Mouse (Mus musculus) limb, embryonic 10.5 days (tissue): ENCODE data around the gene Wwox. TPM values are rescaled to one million over a fixed set of nuclear protein-coding genes. Genes with fewer than 3 reads are reported as not detected.

Source experiments
- DNase-seq: peaks from one replicate; pipeline ENCODE4 v3.0.0-alpha.2; 2017; ENCODE audit warnings: low spot score
- H3K27ac ChIP-seq: fragments of 300-500 bp; sonication (generic); 2 replicates; pipeline ENCODE4 v1.5.1; 2016; ENCODE audit warnings: mild to moderate bottlenecking
- H3K27me3 ChIP-seq: fragments of 300-500 bp; sonication (generic); 2 replicates; pipeline ENCODE4 v1.6.1; 2016; ENCODE audit warnings: low read depth, mild to moderate bottlenecking; ENCODE audit not compliant: poor library complexity, severe bottlenecking
- H3K36me3 ChIP-seq: fragments of 300-500 bp; sonication (generic); 2 replicates; pipeline ENCODE4 v1.6.1; 2016; ENCODE audit warnings: mild to moderate bottlenecking, moderate library complexity
- H3K4me1 ChIP-seq: fragments of 300-500 bp; sonication (generic); 2 replicates; pipeline ENCODE4 v1.6.1; 2016
- H3K4me3 ChIP-seq: fragments of 300-500 bp; sonication (generic); 2 replicates; pipeline ENCODE4 v1.5.1; 2016; ENCODE audit warnings: mild to moderate bottlenecking, moderate library complexity
- H3K9me3 ChIP-seq: fragments of 300-500 bp; sonication (generic); replicated peaks from 2 replicates; pipeline ENCODE4 v1.6.1; 2016; ENCODE audit warnings: mild to moderate bottlenecking
- WGBS: fragments of 180-500 bp; shearing (Covaris S2); methylation state at CpG from one replicate; pipeline ENCODE4 v1.1.7; 2016; 5-methylcytosine and 5-hydroxymethylcytosine counted together
- polyA plus RNA-seq: library from polyadenylated mRNA; unstranded; fragments of >200 nt; fragmentation: Nextera tagmentation; extraction: Ambion mirVana; gene quantifications from 2 replicates; pipeline ENCODE4 v1.2.1, GENCODE M21; 2016

Gene Wwox
- polyA plus RNA-seq, 1 experiment from 2014 or later, result 8.6 TPM

DNA sequence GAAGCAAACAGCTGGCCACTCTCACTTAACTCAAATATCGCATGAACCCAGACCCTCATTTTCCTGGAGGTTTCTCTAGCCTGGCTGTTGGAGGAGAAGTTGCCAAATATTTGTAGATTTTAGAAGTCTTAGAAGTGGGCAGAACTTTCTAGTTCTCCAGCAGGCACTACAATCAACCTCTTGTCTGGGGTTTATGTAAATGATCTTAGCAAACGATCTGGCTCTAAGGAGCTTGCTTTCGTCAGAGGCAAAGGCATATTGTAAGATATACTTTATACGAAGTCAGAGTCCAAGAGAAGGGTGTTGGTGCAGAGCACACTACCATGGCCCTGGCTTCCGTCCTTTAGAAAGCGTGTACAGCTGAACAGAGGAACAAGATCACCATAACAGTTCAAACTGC lies 770.6 kb downstream of the Wwox start:
- WGBS, result 76% methylated on average over 6 of the region's 6 CpGs

DNA sequence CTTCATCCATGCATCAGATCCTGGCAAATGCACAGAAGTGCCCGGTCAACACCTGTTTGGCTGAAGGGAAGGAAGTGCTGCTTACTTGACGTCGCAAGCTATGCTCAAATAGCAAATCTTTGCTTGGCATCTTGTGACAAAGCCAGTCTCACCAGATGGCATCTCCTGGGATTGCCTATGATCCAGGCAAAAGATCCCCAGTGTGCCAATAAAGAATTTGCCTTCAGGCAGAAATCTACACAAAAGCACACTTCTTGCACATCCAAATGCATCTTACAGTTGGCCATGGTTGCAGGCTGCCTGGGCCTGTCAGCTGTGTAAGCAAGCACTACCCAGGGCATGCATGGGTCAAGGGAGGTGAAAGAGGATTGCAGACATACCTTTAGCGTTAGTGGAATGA lies 773.7 kb downstream of the Wwox start:
- WGBS, result 76% methylated on average over 4 of the region's 4 CpGs
- no peak for DNase-seq
- Histone ChIP-seq H3K27ac (no peak overlapping the region), H3K4me1 (peaks cover 51% of the 10 kb centered on the region), H3K4me3 (no peak overlapping the region), H3K36me3 (no peaks in the 10 kb centered on the region), H3K9me3 (no peaks in the 10 kb centered on the region), H3K27me3 (peaks cover 24% of the 10 kb centered on the region)

More for the DNA sequence above, 770.6 kb downstream of the Wwox start:
- Histone ChIP-seq H3K36me3 (no peaks in the 10 kb centered on the region), H3K9me3 (no peaks in the 10 kb centered on the region), H3K27ac (no peak overlapping the region), H3K4me1 (peaks cover 59% of the 10 kb centered on the region), H3K27me3 (peaks cover 34% of the 10 kb centered on the region), H3K4me3 (no peak overlapping the region)
- no peak for DNase-seq

DNA sequence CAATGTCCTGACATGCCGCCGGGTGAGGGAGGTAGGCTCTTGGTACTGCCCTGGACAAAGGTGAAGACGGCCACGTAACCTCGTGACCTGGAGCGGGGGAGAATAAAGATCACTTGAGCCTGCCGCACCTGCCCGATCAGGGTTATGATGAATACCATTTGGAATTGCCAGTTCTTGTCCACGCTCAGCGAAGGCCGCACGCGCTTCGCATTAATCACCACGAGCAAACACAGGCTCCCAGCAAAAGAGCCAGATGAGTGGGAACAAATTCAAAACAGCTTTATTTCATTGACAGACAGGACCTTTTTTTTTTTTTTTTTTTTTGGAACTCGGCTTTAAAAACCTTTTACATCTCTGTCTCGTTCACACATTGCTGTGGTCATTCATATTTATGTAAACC lies 775.4 kb downstream of the Wwox start:
- Histone ChIP-seq H3K4me1 (peaks cover 33% of the 10 kb centered on the region), H3K27me3 (peaks cover 24% of the 10 kb centered on the region), H3K9me3 (no peaks in the 10 kb centered on the region), H3K27ac (no peak overlapping the region), H3K4me3 (no peak overlapping the region), H3K36me3 (no peaks in the 10 kb centered on the region)
- peak; percentile 51 for DNase-seq
- whole genome bisulfite sequencing, result 64% methylated on average over 17 of the region's 17 CpGs

DNA sequence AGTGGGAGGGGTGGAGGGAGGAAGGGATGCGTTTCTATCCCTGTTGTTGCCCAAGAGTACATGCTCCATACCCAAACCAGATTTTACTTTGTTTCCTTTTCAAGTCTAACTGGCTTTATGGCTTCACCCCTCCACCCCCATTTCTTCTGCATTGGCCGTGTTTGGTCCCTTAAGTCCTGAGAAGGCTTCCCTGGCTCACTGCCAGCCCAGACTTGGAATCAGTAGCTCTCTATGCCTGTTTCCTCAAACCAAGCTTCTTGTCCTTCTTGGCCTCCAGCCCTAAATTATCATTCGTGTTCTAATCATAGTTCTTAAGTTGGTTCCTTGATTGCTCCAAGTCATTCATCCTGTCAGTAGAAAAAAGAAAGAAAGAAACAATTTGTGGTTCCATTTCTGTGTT lies 777.3 kb downstream of the Wwox start:
- DNase-seq, result no peak
- Histone ChIP-seq H3K27ac (no peak overlapping the region), H3K4me1 (peaks cover 28% of the 10 kb centered on the region), H3K4me3 (no peak overlapping the region), H3K36me3 (no peaks in the 10 kb centered on the region), H3K9me3 (no peaks in the 10 kb centered on the region), H3K27me3 (peaks cover 8% of the 10 kb centered on the region; the same call in 1 of the 2 replicates)
- WGBS, result 85% methylated on average over 3 of the region's 3 CpGs

DNA sequence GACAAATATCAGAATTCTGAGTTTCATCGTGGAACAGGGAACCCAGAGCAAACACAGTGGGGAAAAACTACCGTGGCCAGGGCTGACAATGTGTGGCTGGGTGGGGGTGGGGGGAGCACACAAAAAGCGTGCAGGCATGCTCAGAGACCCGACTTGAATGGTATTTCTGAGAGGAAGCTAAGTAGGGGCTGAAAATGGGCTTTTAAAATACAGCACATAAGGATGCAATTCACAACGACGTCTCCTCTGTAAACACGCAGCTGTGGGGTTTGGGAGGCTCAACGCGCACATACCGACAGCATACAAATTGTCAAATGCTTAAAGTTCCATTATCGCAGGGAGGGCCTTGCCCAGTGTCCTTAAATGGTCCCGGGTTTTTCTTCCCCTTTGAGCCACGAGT lies 783.1 kb downstream of the Wwox start:
- no peak overlapping the region for H3K27ac ChIP-seq
- peaks cover 13% of the 10 kb centered on the region; the same call in 1 of the 2 replicates for H3K4me1 ChIP-seq
- no peak overlapping the region for H3K4me3 ChIP-seq
- H3K27me3 ChIP-seq, result no peaks in the 10 kb centered on the region
- no peaks in the 10 kb centered on the region for H3K9me3 ChIP-seq
- WGBS, result 80% methylated on average over 13 of the region's 13 CpGs
- H3K36me3 ChIP-seq, result no peaks in the 10 kb centered on the region
- no peak for DNase-seq

DNA sequence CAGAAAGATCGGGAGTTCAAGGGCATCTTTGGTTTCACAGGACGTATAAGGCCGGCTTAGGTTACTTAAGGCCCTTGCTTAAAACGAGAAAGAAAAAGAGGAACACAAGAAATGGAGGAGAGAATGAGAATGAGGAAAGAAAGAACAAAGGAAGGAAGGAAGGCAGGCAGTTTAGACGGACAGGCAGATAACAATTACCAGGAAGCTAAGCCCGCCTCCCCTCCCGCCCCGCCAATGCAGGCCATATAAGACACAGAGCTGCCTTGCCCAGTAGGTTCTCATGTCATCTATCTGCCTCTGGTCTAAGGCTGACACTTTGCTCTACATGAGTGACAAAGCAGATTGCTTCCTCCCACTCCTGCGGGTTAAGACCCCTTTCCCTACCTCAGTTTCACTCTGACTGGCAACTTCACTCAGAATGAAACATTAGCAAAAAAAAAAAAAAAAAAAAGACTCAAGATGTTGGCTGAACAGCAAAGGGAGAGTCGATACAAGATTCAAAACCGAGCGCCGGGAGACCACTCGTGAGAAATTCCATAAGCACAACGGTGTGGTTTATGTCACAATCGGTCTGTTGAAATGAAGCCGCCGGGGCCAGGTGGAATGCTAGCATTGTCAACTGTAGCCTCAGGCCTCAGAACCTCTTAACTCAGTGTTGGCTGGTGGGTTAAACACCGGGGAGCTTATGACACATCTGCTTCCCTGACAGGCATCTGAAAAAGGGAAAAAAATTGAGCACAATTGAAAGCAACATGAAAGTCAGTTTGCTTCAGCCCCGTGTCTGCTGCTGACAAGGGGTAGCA lies 787.5 kb downstream of the Wwox start:
- 81% methylated on average over 20 of the region's 20 CpGs for WGBS
- H3K9me3 ChIP-seq, result no peaks in the 10 kb centered on the region
- peaks cover 9% of the 10 kb centered on the region; the same call in 1 of the 2 replicates for H3K4me1 ChIP-seq
- no peaks in the 10 kb centered on the region for H3K36me3 ChIP-seq
- no peaks in the 10 kb centered on the region for H3K27me3 ChIP-seq
- no peak for DNase-seq
- no peak overlapping the region for H3K27ac ChIP-seq
- H3K4me3 ChIP-seq, result no peak overlapping the region

DNA sequence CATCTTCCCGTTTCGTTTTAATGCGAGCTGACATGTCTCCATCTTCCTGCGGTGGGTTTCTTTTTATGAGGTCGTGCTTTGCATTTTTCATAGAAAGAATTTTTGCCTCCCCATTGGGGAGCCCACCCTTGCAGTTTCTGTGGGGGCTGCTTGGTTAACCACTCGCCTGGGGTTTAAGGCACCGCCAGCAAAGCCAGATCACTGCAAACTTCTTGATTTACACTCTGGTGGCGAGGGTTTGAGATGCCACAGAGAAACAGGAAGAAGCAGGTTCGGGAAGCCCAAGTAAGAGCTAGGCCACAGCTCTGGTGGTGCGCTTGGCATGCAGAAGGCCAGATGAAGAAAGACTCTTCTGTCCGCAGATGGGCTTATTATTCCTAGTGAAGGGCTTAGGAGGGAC lies 789.4 kb downstream of the Wwox start:
- no peaks in the 10 kb centered on the region for H3K36me3 ChIP-seq
- H3K9me3 ChIP-seq, result no peaks in the 10 kb centered on the region
- peaks cover 8% of the 10 kb centered on the region for H3K4me1 ChIP-seq
- 86% methylated on average over 11 of the region's 11 CpGs for WGBS
- H3K27ac ChIP-seq, result no peak overlapping the region
- no peak for DNase-seq
- no peaks in the 10 kb centered on the region for H3K27me3 ChIP-seq
- no peak overlapping the region for H3K4me3 ChIP-seq

DNA sequence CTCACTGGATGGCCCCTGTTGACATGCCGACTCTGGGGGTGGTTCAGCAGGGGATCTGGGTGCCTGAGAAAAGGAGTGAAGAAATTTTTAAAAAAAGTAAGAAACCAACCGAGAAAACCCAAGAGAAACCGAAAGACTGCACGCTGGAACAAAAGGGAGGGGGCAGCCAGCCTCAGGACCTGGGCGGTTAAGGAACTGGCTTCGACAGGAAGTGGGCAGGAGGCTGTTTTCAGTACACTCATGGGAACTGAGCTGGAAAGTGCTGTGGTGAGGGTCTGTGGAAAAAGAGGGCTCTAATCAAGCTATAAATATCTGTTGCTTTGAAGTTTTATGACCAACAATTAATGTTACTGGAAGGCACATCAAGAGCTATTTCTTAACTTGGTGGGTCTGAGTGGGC lies 794.6 kb downstream of the Wwox start:
- no peak overlapping the region for H3K4me3 ChIP-seq
- no peak for DNase-seq
- H3K9me3 ChIP-seq, result no peaks in the 10 kb centered on the region
- 78% methylated on average over 6 of the region's 6 CpGs for WGBS
- H3K27ac ChIP-seq, result peak overlapping the region; percentile 48
- no peaks in the 10 kb centered on the region for H3K27me3 ChIP-seq
- H3K36me3 ChIP-seq, result no peaks in the 10 kb centered on the region
- peaks cover 13% of the 10 kb centered on the region for H3K4me1 ChIP-seq

DNA sequence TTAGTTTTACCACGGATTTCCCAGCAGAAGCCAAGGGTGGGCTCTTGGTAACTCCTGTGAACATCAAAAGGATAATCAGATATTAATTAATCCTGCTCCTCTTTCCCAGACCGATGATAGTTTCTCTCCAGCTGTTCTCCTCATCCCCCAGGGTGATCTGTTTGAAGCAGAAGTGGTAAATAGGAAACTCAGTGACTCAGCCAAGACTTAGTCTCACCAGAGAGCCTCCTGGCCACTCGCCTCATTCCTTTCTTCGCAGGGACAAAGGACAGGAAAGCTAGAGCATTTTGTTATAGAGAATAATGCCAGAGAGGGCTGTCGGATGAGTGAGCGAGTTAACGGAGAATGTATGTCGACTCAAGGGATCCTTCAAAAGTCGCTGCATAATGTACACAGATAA lies 798.1 kb downstream of the Wwox start:
- H3K9me3 ChIP-seq, result no peaks in the 10 kb centered on the region
- peaks cover 17% of the 10 kb centered on the region for H3K4me1 ChIP-seq
- no peak overlapping the region for H3K4me3 ChIP-seq
- no peak overlapping the region for H3K27ac ChIP-seq
- 79% methylated on average over 9 of the region's 9 CpGs for WGBS
- DNase-seq, result no peak
- H3K36me3 ChIP-seq, result no peaks in the 10 kb centered on the region
- H3K27me3 ChIP-seq, result no peaks in the 10 kb centered on the region

DNA sequence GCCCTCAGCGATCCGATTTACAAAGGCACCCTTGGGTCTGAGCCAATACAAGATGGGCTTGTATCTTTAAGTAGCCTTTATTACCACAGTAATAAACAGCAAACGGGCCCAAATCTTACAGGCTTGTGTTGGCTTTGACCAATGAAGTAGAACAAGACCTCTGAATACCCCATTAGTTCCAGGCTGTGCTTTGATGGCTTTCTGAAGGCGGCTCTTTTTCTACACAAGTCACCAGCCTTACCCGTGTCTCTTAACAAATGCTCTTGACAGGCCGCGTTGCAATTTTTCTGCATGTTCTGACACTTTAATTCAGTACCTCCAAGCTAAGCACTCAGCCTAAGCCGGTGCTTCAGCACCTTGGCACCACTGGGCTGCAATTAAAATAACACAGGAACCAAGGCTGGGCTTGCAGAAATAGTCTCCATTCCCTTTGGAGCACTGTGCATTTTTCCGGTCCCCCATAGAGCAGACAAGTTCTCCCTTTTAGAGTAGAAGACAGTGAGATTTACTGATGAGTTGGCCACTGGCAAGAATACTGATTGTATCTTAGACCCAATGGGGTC lies 804.1 kb downstream of the Wwox start:
- WGBS, result 83% methylated on average over 9 of the region's 9 CpGs
- H3K36me3 ChIP-seq, result no peaks in the 10 kb centered on the region

DNA sequence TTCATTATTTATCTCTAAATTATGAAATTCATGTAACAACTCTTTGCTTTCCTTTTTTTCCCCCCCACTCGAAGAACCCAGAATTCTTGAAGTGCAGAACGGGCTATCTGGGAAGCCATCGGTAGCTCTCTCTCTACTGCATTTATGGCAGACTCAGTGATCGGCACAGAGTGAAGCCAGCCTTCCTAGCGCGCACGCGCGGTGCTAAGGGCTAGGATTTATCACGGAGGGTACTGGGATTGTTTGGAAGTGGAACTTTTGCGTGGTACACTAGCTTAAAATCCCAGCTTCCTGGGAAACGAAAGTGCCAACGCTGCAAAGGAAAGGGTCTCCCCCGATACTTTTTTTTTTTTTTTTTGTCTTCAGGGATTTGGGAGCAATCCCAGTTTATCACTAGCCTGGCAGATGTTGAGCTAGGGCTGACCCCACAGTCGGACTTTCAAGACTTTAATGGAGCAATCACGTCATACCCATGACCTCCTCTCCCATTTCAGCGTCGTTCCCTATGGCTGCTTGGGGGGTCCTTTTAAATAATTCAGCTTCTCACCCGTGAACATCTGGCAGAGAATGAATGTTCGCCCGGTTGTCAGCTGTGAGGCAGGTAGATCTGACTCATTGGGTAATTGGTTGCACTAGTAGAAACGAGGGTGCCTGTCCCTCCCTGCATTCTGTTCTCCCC lies 810.4 kb downstream of the Wwox start:
- H3K4me3 ChIP-seq, result peak overlapping the region; percentile 23
- no peak for DNase-seq
- H3K4me1 ChIP-seq, result peaks cover 22% of the 10 kb centered on the region
- H3K27ac ChIP-seq, result no peak overlapping the region
- no peaks in the 10 kb centered on the region for H3K9me3 ChIP-seq
- WGBS, result 37% methylated on average over 22 of the region's 22 CpGs
- peaks cover 28% of the 10 kb centered on the region for H3K27me3 ChIP-seq
- H3K36me3 ChIP-seq, result no peaks in the 10 kb centered on the region

More for the DNA sequence above, 804.1 kb downstream of the Wwox start:
- no peak for DNase-seq
- Histone ChIP-seq H3K27ac (no peak overlapping the region), H3K4me3 (no peak overlapping the region), H3K9me3 (no peaks in the 10 kb centered on the region), H3K27me3 (peaks cover 11% of the 10 kb centered on the region), H3K4me1 (peaks cover 7% of the 10 kb centered on the region)

DNA sequence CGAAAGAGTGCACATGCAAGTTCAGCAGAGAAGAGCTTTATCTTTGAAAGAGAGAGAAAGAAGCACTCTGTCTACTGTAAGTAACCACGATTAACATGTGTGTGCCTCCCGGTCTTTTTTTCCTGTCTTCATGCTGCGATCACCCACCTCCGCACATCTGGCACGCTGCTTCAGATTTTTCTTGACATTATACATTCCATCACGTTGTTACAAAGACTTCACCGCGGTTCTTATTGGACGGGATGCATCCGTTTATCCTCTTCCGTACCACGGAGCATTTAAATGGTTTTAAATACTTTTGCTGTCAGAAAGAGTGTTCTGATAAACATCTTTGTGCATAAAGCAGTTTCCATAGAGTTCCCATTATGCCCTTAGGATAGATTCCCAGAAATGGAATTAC lies 816.1 kb downstream of the Wwox start:
- no peak overlapping the region for H3K4me3 ChIP-seq
- H3K4me1 ChIP-seq, result peaks cover 20% of the 10 kb centered on the region
- H3K36me3 ChIP-seq, result no peaks in the 10 kb centered on the region
- DNase-seq, result no peak
- H3K27me3 ChIP-seq, result peaks cover 11% of the 10 kb centered on the region; the same call in 1 of the 2 replicates
- H3K9me3 ChIP-seq, result no peaks in the 10 kb centered on the region
- WGBS, result 91% methylated on average over 13 of the region's 13 CpGs
- H3K27ac ChIP-seq, result no peak overlapping the region

DNA sequence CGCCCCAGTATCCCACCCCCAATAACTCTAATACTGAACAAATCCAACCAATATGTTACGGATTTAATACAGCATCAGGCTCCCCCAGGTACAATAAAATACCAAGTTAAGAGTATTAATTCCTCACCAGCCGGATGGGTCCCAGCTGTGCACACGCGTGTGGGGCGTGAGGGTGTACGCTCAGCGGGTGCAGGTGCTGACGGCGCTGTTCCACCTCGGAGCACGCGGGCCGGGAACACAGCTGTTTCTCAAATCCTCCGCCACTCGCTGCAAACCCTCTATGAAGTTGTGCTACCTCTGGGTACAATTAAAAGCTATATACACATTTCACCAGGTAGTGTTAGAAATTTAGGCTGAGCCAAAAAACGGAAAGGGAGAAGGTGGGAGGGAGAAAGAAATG lies 818.0 kb downstream of the Wwox start:
- no peak overlapping the region for H3K4me3 ChIP-seq
- H3K4me1 ChIP-seq, result peaks cover 17% of the 10 kb centered on the region
- 92% methylated on average over 17 of the region's 17 CpGs for WGBS
- no peaks in the 10 kb centered on the region for H3K9me3 ChIP-seq
- H3K36me3 ChIP-seq, result no peaks in the 10 kb centered on the region
- 0 out of 2 replicates have a peak overlapping the region, but pooled peaks have one; percentile 9 for H3K27ac ChIP-seq
- no peak for DNase-seq
- H3K27me3 ChIP-seq, result 0 out of 2 replicates have a peak, but pooled peaks cover 4% of the 10 kb centered on the region
